Mouse (Mus musculus) intestine, embryonic 16.5 days (tissue): ENCODE data around the gene Ints3. TPM values are rescaled to one million over a fixed set of nuclear protein-coding genes. Genes with fewer than 3 reads are reported as not detected.
"Not testable (repeated sequence)": the region's sequence is repeated elsewhere in the genome, so short reads cannot be mapped to it uniquely, and the experiment has no call there.

Experiments
- ATAC-seq: fragments of 200-750 bp; cut with Nextera tagmentation; 2 replicates; pipeline ENCODE4 v1.8.0; 2017; ENCODE audit warnings: moderate TSS enrichment, moderate library complexity
- H3K27ac ChIP-seq: fragments of 300-500 bp; sonication (generic); 2 replicates; pipeline ENCODE4 v1.5.1; 2014; ENCODE audit warnings: mild to moderate bottlenecking, low read length
- H3K27me3 ChIP-seq: fragments of 300-500 bp; sonication (generic); replicated peaks from 2 replicates; pipeline ENCODE4 v1.6.1; 2014; ENCODE audit warnings: low read length, control low read depth, mixed read lengths; ENCODE audit not compliant: control insufficient read depth, insufficient read depth
- H3K36me3 ChIP-seq: fragments of 300-500 bp; sonication (generic); 2 replicates; pipeline ENCODE4 v1.6.1; 2014; ENCODE audit warnings: low read length, control low read depth; ENCODE audit not compliant: control insufficient read depth, insufficient read depth
- H3K4me1 ChIP-seq: fragments of 300-500 bp; sonication (generic); 2 replicates; pipeline ENCODE4 v1.6.1; 2014; ENCODE audit warnings: low read length, control low read depth, mixed read lengths; ENCODE audit not compliant: control insufficient read depth, insufficient read depth
- H3K4me2 ChIP-seq: fragments of 300-500 bp; sonication (generic); 2 replicates; pipeline ENCODE4 v1.6.1; 2014; ENCODE audit warnings: low read depth, low read length, control low read depth
- H3K4me3 ChIP-seq: fragments of 300-500 bp; sonication (generic); 2 replicates; pipeline ENCODE4 v1.5.1; 2014; ENCODE audit warnings: mild to moderate bottlenecking, low read length
- H3K9ac ChIP-seq: fragments of 300-500 bp; sonication (generic); 2 replicates; pipeline ENCODE4 v1.6.1; 2014; ENCODE audit warnings: low read depth, low read length
- H3K9me3 ChIP-seq: fragments of 300-500 bp; sonication (generic); 2 replicates; pipeline ENCODE4 v1.6.1; 2016; ENCODE audit warnings: low read length, control low read depth; ENCODE audit not compliant: control insufficient read depth
- WGBS: fragments of 180-500 bp; shearing (Covaris S2); extraction: QIAGEN DNeasy Blood & Tissue Kit; methylation state at CpG from one replicate; pipeline ENCODE4 v1.1.7; 2014; 5-methylcytosine and 5-hydroxymethylcytosine counted together
- polyA plus RNA-seq: library from polyadenylated mRNA; unstranded; fragments of >200 nt; fragmentation: Nextera tagmentation; extraction: Ambion mirVana; gene quantifications from 2 replicates; pipeline ENCODE4 v1.2.1, GENCODE M21; 2015

The Ints3 gene
- polyA plus RNA-seq, 1 experiment from 2014 or later, result 20.2 TPM

GRCm38 (mm10) chr3:90347847-90348246 is 85.6 kb downstream of the Ints3 start:
- Histone ChIP-seq H3K27me3 (no peaks in the 10 kb centered on the region), H3K9me3 (no peaks in the 10 kb centered on the region), H3K27ac (no peak overlapping the region), H3K36me3 (peaks cover 13% of the 10 kb centered on the region), H3K4me1 (no peaks in the 10 kb centered on the region), H3K4me2 (no peak overlapping the region), H3K4me3 (no peak overlapping the region), H3K9ac (no peak overlapping the region)
- WGBS, result 91% methylated on average over 4 of the region's 4 CpGs
- ATAC-seq, result no peak

- H3K4me3 ChIP-seq, H3K4me1 ChIP-seq, H3K9me3 ChIP-seq, H3K27me3 ChIP-seq, H3K9ac ChIP-seq, H3K4me2 ChIP-seq, ATAC-seq, H3K27ac ChIP-seq: not testable (repeated sequence)
- H3K36me3 ChIP-seq, result peaks cover 10% of the 10 kb centered on the region
- WGBS, result 53% methylated on average over 2 of the region's 2 CpGs
Measured at GRCm38 (mm10) chr3:90342853-90343252, 90.6 kb downstream of the Ints3 start.

Other genes starting within 250 kb of the Ints3 start
- 1,326 and 1,461 TPM in 2 replicates for gene Rps27, start 220.0 kb downstream of the Ints3 start, polyA plus RNA-seq
- 18.6 and 22.0 TPM in 2 replicates for gene Rab13, start 219.9 kb downstream of the Ints3 start, polyA plus RNA-seq
- gene Jtb, start 202.0 kb downstream of the Ints3 start, polyA plus RNA-seq, result 110 and 114 TPM in 2 replicates
- 16.0 and 18.9 TPM in 2 replicates for gene Creb3l4, start 190.1 kb downstream of the Ints3 start, polyA plus RNA-seq
- 94.5 and 127 TPM in 2 replicates for gene Slc39a1, start 185.4 kb downstream of the Ints3 start, polyA plus RNA-seq
- 19.1 and 20.1 TPM in 2 replicates for gene Crtc2, start 179.5 kb downstream of the Ints3 start, polyA plus RNA-seq
- 2.3 and 2.4 TPM in 2 replicates for gene Dennd4b, start 168.4 kb downstream of the Ints3 start, polyA plus RNA-seq
- 6.4 and 8.9 TPM in 2 replicates for gene Gatad2b, start 140.4 kb downstream of the Ints3 start, polyA plus RNA-seq
- gene Slc27a3, start 43.7 kb downstream of the Ints3 start, polyA plus RNA-seq, result 8.4 and 8.6 TPM in 2 replicates
- gene Npr1, start 32.2 kb upstream of the Ints3 start, polyA plus RNA-seq, result 5.6 and 6.6 TPM in 2 replicates
- gene Ilf2, start 42.5 kb upstream of the Ints3 start, polyA plus RNA-seq, result 125 and 140 TPM in 2 replicates
- gene Snapin, start 57.4 kb upstream of the Ints3 start, polyA plus RNA-seq, result 74.7 and 79.4 TPM in 2 replicates
- 90.4 and 99.8 TPM in 2 replicates for gene Chtop, start 75.9 kb upstream of the Ints3 start, polyA plus RNA-seq
- gene S100a1, start 80.8 kb upstream of the Ints3 start, polyA plus RNA-seq, result 142 and 192 TPM in 2 replicates
- gene S100a13, start 80.8 kb upstream of the Ints3 start, polyA plus RNA-seq, result 38.5 and 40.8 TPM in 2 replicates
- gene S100a14, start 93.2 kb upstream of the Ints3 start, polyA plus RNA-seq, result 7.1 and 10.7 TPM in 2 replicates
- gene S100a16, start 103.6 kb upstream of the Ints3 start, polyA plus RNA-seq, result 99.1 and 113 TPM in 2 replicates
- gene S100a3, start 127.0 kb upstream of the Ints3 start, polyA plus RNA-seq, result 0.23 and 0.29 TPM in 2 replicates
- gene S100a2, start 156.6 kb upstream of the Ints3 start, polyA plus RNA-seq, result not detected in 2 replicates
- gene Gm42674, start 168.3 kb upstream of the Ints3 start, polyA plus RNA-seq, result not detected in 2 replicates
- gene S100a4, start 170.1 kb upstream of the Ints3 start, polyA plus RNA-seq, result 3.6 and 4.0 TPM in 2 replicates
- gene S100a5, start 174.9 kb upstream of the Ints3 start, polyA plus RNA-seq, result 13.2 and 16.0 TPM in 2 replicates
- 376 and 422 TPM in 2 replicates for gene S100a6, start 179.3 kb upstream of the Ints3 start, polyA plus RNA-seq
- 0.17 and 0.42 TPM in 2 replicates for gene S100a7a, start 220.4 kb upstream of the Ints3 start, polyA plus RNA-seq
- gene S100a8, start 235.4 kb upstream of the Ints3 start, polyA plus RNA-seq, result 14.9 and 30.6 TPM in 2 replicates